Mouse (Mus musculus): ENCODE results near the gene Tsfm.

Tsfm gene

GRCm38 (mm10) chr10:126962271-126962965, 68.2 kb downstream of the Tsfm start:
- DNase-seq (ENCODE audit: low read depth) = no peak

GRCm38 (mm10) chr10:126961757-126962156, 68.9 kb downstream of the Tsfm start:
- no peak for DNase-seq (ENCODE audit: low read depth)

Data from 416B (cell line).